Mouse (Mus musculus) midbrain, embryonic 11.5 days (tissue): ENCODE results near the gene Olfr1293-ps. TPM values are rescaled to one million over a fixed set of nuclear protein-coding genes. Genes with fewer than 3 reads are reported as not detected.

ENCODE experiments used
- ATAC-seq: fragments of 200-750 bp; cut with Nextera tagmentation; 2 replicates; pipeline ENCODE4 v1.8.0; 2017; ENCODE audit warnings: moderate TSS enrichment, moderate library complexity; ENCODE audit not compliant: low FRiP score
- DNase-seq: peaks from one replicate; pipeline ENCODE4 v3.0.0; 2015; ENCODE audit warnings: low spot score; ENCODE audit errors: missing footprints
- H3K27ac ChIP-seq: fragments of 300-500 bp; sonication (generic); 2 replicates; pipeline ENCODE4 v1.5.1; 2014; ENCODE audit warnings: low read depth, low read length
- H3K27me3 ChIP-seq: fragments of 300-500 bp; sonication (generic); 2 replicates; pipeline ENCODE4 v1.6.1; 2014; ENCODE audit warnings: mild to moderate bottlenecking, low read length, moderate library complexity, mixed read lengths; ENCODE audit not compliant: control insufficient read depth, insufficient read depth
- H3K36me3 ChIP-seq: fragments of 300-500 bp; sonication (generic); 2 replicates; pipeline ENCODE4 v1.6.1; 2014; ENCODE audit warnings: mild to moderate bottlenecking, low read length, moderate library complexity, mixed read lengths; ENCODE audit not compliant: control insufficient read depth, insufficient read depth
- H3K4me1 ChIP-seq: fragments of 300-500 bp; sonication (generic); 2 replicates; pipeline ENCODE4 v1.6.1; 2014; ENCODE audit warnings: low read length; ENCODE audit not compliant: control insufficient read depth, insufficient read depth
- H3K4me2 ChIP-seq: fragments of 300-500 bp; sonication (generic); 2 replicates; pipeline ENCODE4 v1.6.1; 2014; ENCODE audit warnings: mild to moderate bottlenecking, moderate library complexity
- H3K4me3 ChIP-seq: fragments of 300-500 bp; sonication (generic); 2 replicates; pipeline ENCODE4 v1.5.1; 2014; ENCODE audit warnings: low read depth, low read length
- H3K9ac ChIP-seq: fragments of 300-500 bp; sonication (generic); 2 replicates; pipeline ENCODE4 v1.6.1; 2014; ENCODE audit warnings: low read length
- H3K9me3 ChIP-seq: fragments of 300-500 bp; sonication (generic); 2 replicates; pipeline ENCODE4 v1.6.1; 2016; ENCODE audit warnings: low read length; ENCODE audit not compliant: control insufficient read depth
- WGBS: fragments of 180-500 bp; shearing (Covaris S2); extraction: QIAGEN DNeasy Blood & Tissue Kit; methylation state at CpG from one replicate; pipeline ENCODE4 v1.1.7; 2014; 5-methylcytosine and 5-hydroxymethylcytosine counted together
- polyA plus RNA-seq: library from polyadenylated mRNA; unstranded; fragments of >200 nt; fragmentation: Nextera tagmentation; extraction: Ambion mirVana; gene quantifications from 2 replicates; pipeline ENCODE4 v1.2.1, GENCODE M21; 2014

Olfr1293-ps gene
- polyA plus RNA-seq = not detected in 2 replicates

GRCm38 (mm10) chr2:111524903-111525302 is at the start of gene Olfr1293-ps:
Gene Olfr1293-ps (plus strand): TSS chr2:111525203.
- no peak within 1 kb of the TSS for H3K4me2 ChIP-seq
- WGBS = 86% methylated on average over 1 of the region's 1 CpGs

DNA sequence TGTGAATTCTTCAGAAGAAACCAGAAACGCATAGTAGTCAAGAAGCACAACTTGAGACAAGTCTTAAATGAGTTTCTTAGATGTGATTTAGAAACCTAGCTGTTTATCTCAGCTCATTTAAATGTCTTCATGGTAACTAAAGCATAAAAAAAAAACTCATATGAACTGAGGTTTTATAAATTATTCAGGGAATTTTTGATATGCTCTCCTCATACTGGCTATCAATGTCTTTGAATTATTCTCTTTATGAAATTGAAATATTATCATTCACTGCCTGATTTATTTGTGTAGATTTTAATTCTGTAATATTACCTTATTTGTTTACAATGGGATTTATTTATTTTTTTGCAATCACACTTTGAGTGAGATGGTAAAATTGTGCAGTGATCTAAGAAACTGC is 44.5 kb upstream of the Olfr1293-ps start, which contains the start of gene Olfr1289:
TSS of gene Olfr1289 (plus strand) at position 301 of the 400 bp plus-strand sequence.
- Histone ChIP-seq H3K9ac (no peak within 1 kb of the TSS), H3K4me2 (no peak within 1 kb of the TSS), H3K4me3 (no peak within 1 kb of the TSS), H3K9me3 (no peaks in the 10 kb centered on the region), H3K36me3 (no peaks in the 10 kb centered on the region), H3K27me3 (no peaks in the 10 kb centered on the region), H3K27ac (no peak within 1 kb of the TSS), H3K4me1 (no peaks in the 10 kb centered on the region)
- no peak for ATAC-seq
- DNase-seq = no peak
- 86% methylated on average over 1 of the region's 1 CpGs for WGBS

More at GRCm38 (mm10) chr2:111524903-111525302, at the start of gene Olfr1293-ps:
- Histone ChIP-seq H3K27me3 (no peaks in the 10 kb centered on the region), H3K36me3 (no peaks in the 10 kb centered on the region), H3K4me1 (no peaks in the 10 kb centered on the region), H3K27ac (no peak within 1 kb of the TSS), H3K4me3 (no peak within 1 kb of the TSS), H3K9ac (no peak within 1 kb of the TSS), H3K9me3 (no peaks in the 10 kb centered on the region)
- ATAC-seq (no peak), DNase-seq (no peak)

GRCm38 (mm10) chr2:111493729-111494128 is 31.3 kb upstream of the Olfr1293-ps start, which contains the start of gene Olfr1290:
Gene Olfr1290 (minus strand): TSS chr2:111493829.
- no peaks in the 10 kb centered on the region for H3K9me3 ChIP-seq
- DNase-seq = no peak
- whole genome bisulfite sequencing = 84% methylated on average over 5 of the region's 5 CpGs

DNA sequence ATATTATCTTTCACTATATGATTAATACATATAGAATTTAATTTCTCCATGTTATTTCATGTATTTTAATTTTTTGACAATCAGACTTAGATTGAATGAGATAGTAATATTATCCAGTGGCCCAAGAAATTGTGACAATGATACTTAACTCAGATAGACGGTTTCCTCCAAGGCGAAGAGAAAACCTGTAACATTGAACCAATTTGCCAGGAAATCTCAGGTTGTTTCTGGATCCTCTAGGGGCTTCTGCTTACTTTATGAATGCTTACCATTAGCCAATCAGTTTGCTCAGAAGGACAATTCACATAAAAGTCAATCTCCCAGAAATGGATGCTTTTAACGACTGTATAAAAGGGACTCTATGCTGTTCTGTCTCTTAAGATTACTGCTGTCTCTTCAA is 28.1 kb upstream of the Olfr1293-ps start, which contains the start of gene Olfr1291-ps1:
TSS of gene Olfr1291-ps1 (plus strand) at position 301 of the 400 bp plus-strand sequence.
- DNase-seq (no peak), ATAC-seq (no peak)
- Histone ChIP-seq H3K27me3 (no peaks in the 10 kb centered on the region), H3K9me3 (no peaks in the 10 kb centered on the region), H3K4me2 (no peak within 1 kb of the TSS), H3K4me1 (no peaks in the 10 kb centered on the region), H3K27ac (no peak within 1 kb of the TSS), H3K36me3 (no peaks in the 10 kb centered on the region), H3K9ac (no peak within 1 kb of the TSS), H3K4me3 (no peak within 1 kb of the TSS)
- 93% methylated on average over 3 of the region's 3 CpGs for WGBS

More at GRCm38 (mm10) chr2:111493729-111494128, 31.3 kb upstream of the Olfr1293-ps start, which contains the start of gene Olfr1290:
- Histone ChIP-seq H3K4me3 (no peak within 1 kb of the TSS), H3K27me3 (no peaks in the 10 kb centered on the region), H3K4me1 (no peaks in the 10 kb centered on the region), H3K27ac (no peak within 1 kb of the TSS), H3K9ac (no peak within 1 kb of the TSS), H3K36me3 (no peaks in the 10 kb centered on the region), H3K4me2 (no peak within 1 kb of the TSS)
- ATAC-seq = no peak

DNA sequence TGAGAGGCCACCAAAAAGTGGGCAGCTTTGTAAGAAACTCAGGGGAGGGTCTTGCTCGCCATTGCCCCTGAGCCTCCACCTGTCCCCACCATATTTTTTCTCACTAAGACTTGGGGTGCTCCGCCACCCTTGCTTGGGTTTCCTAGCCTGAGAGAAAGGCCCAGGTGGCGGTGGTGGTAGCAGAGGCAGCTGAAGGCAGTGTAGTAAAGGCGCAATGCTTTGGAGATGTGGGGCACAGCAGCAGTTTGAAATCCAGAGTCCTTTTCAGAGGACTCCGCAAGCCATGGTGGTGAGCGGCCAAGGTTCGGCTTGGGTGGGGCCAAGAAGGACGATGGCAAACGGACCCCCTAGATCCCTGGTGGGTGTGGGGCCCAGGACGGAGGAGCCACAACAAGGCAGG is 7.6 kb upstream of the Olfr1293-ps start:
- H3K4me1 ChIP-seq = no peaks in the 10 kb centered on the region
- no peaks in the 10 kb centered on the region for H3K36me3 ChIP-seq
- H3K27ac ChIP-seq = no peak overlapping the region
- ATAC-seq (0 out of 2 replicates have a peak, but pooled peaks have one; percentile 11), DNase-seq (no peak)
- H3K4me3 ChIP-seq = no peak overlapping the region
- WGBS = 85% methylated on average over 10 of the region's 10 CpGs
- no peak overlapping the region for H3K9ac ChIP-seq
- H3K27me3 ChIP-seq = no peaks in the 10 kb centered on the region
- no peaks in the 10 kb centered on the region for H3K9me3 ChIP-seq
- H3K4me2 ChIP-seq = no peak overlapping the region

GRCm38 (mm10) chr2:111540191-111540590 is 15.2 kb downstream of the Olfr1293-ps start, which contains the start of gene Olfr1294:
Gene Olfr1294 (minus strand): TSS chr2:111540291.
- Histone ChIP-seq H3K36me3 (no peaks in the 10 kb centered on the region), H3K4me1 (no peaks in the 10 kb centered on the region), H3K27ac (no peak within 1 kb of the TSS), H3K4me3 (no peak within 1 kb of the TSS), H3K27me3 (no peaks in the 10 kb centered on the region), H3K4me2 (no peak within 1 kb of the TSS), H3K9me3 (no peaks in the 10 kb centered on the region), H3K9ac (no peak within 1 kb of the TSS)
- WGBS = 60% methylated on average over 1 of the region's 1 CpGs
- ATAC-seq = no peak
- DNase-seq = no peak

DNA sequence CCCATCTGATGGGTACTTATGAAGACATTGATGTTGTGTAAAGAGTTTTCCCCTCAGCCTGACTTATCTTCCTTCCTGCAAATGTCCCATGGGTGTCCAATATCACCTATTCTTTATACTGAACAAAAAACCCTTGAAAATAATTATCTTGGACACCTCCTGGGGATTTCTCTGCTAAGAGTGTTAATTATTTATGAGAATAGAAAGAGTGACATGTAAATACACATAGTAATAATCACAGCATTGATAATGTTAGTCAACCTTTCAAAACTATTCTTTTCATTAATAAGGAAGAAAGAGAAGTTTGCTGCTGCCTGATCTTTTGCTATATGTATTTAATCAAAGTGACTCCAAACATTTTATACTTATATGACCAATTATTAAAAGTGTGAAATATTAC is 44.6 kb downstream of the Olfr1293-ps start, which contains the start of gene Olfr1295:
TSS of gene Olfr1295 (minus strand) at position 101 of the 400 bp plus-strand sequence.
- ATAC-seq = no peak
- Histone ChIP-seq H3K9ac (no peak within 1 kb of the TSS), H3K27me3 (no peaks in the 10 kb centered on the region), H3K36me3 (no peaks in the 10 kb centered on the region), H3K4me3 (no peak within 1 kb of the TSS), H3K9me3 (no peaks in the 10 kb centered on the region), H3K4me1 (no peaks in the 10 kb centered on the region), H3K27ac (no peak within 1 kb of the TSS), H3K4me2 (no peak within 1 kb of the TSS)
- DNase-seq = no peak

Other genes with a start within 250 kb of the Olfr1293-ps start
- gene Olfr1278, start 235.1 kb upstream of the Olfr1293-ps start, polyA plus RNA-seq = not detected in 2 replicates
- 0.04 TPM in 1 of 2 replicates, not detected in the other for gene Olfr1279, start 224.6 kb upstream of the Olfr1293-ps start, polyA plus RNA-seq
- not detected in 2 replicates for gene Olfr1280, start 211.2 kb upstream of the Olfr1293-ps start, polyA plus RNA-seq
- not detected in 2 replicates for gene Olfr1281, start 198.7 kb upstream of the Olfr1293-ps start, polyA plus RNA-seq
- gene Olfr1282, start 189.1 kb upstream of the Olfr1293-ps start, polyA plus RNA-seq = not detected in 2 replicates
- gene Olfr1283, start 158.4 kb upstream of the Olfr1293-ps start, polyA plus RNA-seq = not detected in 2 replicates
- not detected in 2 replicates for gene Olfr1284, start 149.7 kb upstream of the Olfr1293-ps start, polyA plus RNA-seq
- gene Olfr1286, start 102.1 kb upstream of the Olfr1293-ps start, polyA plus RNA-seq = not detected in 2 replicates
- not detected in 2 replicates for gene Olfr1287, start 76.1 kb upstream of the Olfr1293-ps start, polyA plus RNA-seq
- gene Olfr1288, start 51.1 kb upstream of the Olfr1293-ps start, polyA plus RNA-seq = not detected in 2 replicates
- not detected in 2 replicates for gene Olfr1289, start 44.4 kb upstream of the Olfr1293-ps start, polyA plus RNA-seq
- gene Olfr1290, start 31.4 kb upstream of the Olfr1293-ps start, polyA plus RNA-seq = 0.16 TPM in 1 of 2 replicates, not detected in the other
- gene Olfr1291-ps1, start 28.0 kb upstream of the Olfr1293-ps start, polyA plus RNA-seq = not detected in 2 replicates
- not detected in 2 replicates for gene Olfr1294, start 15.1 kb downstream of the Olfr1293-ps start, polyA plus RNA-seq
- not detected in 2 replicates for gene Olfr1295, start 44.5 kb downstream of the Olfr1293-ps start, polyA plus RNA-seq
- not detected in 2 replicates for gene Olfr1297, start 101.3 kb downstream of the Olfr1293-ps start, polyA plus RNA-seq
- not detected in 2 replicates for gene Olfr1298, start 124.0 kb downstream of the Olfr1293-ps start, polyA plus RNA-seq
- not detected in 2 replicates for gene Olfr1299, start 136.2 kb downstream of the Olfr1293-ps start, polyA plus RNA-seq
- gene Olfr1301, start 225.8 kb downstream of the Olfr1293-ps start, polyA plus RNA-seq = not detected in 2 replicates